Mouse (Mus musculus): Measurements from ENCODE around the gene Exosc5.

DNA sequence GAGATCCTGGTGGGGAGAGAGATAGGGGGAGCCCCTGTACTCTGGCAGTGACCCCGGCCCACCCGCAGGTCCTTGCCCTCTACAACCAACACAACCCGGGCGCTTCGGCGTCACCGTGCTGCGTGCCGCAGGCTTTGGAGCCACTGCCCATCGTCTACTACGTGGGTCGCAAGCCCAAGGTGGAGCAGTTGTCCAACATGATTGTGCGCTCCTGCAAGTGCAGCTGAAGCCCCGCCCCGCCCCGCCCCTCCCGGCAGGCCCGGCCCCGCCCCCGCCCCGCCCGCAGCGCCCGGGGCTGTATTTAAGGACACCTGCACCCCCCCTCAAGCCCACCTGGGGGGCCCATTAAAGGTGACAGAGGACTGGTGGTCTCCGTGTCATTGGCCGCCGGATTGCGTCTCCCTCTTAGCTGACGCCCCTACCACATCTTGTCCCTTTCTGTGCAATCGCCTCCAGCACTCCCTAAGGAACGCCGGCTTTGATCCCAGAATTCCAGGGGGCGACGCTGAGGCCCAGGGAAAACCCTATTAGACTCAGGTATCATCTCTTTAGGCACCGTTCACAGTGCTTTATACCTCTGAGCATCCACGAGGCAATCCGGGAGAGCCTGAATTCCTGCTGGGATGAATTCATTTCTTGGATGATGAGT, 45.9 kb downstream of the Exosc5 start:
- TF ChIP-seq POLR2A (IDR thresholded peaks at IDR 0.05; ENCODE audit: low read depth, low read length) (no peak), CTCF (IDR thresholded peaks at IDR 0.05; ENCODE audit: borderline replicate concordance, insufficient read depth, low read length) (no peak)
